Mouse (Mus musculus): ENCODE measurements around the gene Aebp2. TPM values are rescaled to one million over a fixed set of nuclear protein-coding genes. Genes with fewer than 3 reads are reported as not detected.

The Aebp2 gene
- total and polyA plus RNA-seq, 3 experiments: 25.9 to 42.0 (median 32.5) TPM

DNA sequence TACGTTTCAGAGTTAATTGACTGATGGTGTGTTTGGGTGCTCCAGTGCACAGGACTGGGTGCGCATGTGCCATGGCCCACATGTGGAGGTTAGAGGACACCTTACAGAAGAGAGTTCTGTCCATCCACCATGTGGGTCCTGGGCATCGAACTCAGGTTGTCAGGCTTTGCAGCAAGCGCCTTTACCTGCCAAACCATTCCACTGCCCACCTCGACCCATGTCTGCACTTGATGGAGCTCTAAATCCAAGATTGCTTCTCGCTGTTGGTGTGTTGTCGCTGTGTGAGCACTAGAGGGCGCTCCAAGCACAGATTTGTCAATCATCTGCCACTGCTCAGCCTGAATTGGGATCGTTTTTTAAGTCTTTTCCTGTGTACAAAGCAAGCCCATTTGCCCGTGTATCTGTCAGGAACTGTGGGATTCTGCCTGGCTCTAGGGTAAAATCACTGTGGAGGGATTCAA is 92.5 kb downstream of the Aebp2 start (continued):
- peak; percentile 88 for TF ChIP-seq RAD21 (IDR thresholded peaks at IDR 0.05; ENCODE audit: low read depth, low read length)
- TF ChIP-seq UBTF (IDR thresholded peaks at IDR 0.05; ENCODE audit: borderline replicate concordance, insufficient read depth, low read depth, low read length): no peak
- TF ChIP-seq GATA1 (IDR thresholded peaks at IDR 0.05; ENCODE audit: low read depth, low read length): no peak
- no peak for TF ChIP-seq USF1 (IDR thresholded peaks at IDR 0.05; ENCODE audit: low read depth, low read length)
- TF ChIP-seq NELFE (IDR thresholded peaks at IDR 0.05; ENCODE audit: low read depth, low read length): no peak
- no peak for TF ChIP-seq HCFC1 (IDR thresholded peaks at IDR 0.05; ENCODE audit: low read depth, low read length)
- TF ChIP-seq TAL1 (IDR thresholded peaks at IDR 0.05; ENCODE audit: low read length): no peak
- no peak for TF ChIP-seq CHD1 (IDR thresholded peaks at IDR 0.05; ENCODE audit: low read depth, low read length)
- TF ChIP-seq POLR2AphosphoS5 (IDR thresholded peaks at IDR 0.05; ENCODE audit: borderline replicate concordance, low read depth, low read length): no peak
- TF ChIP-seq MXI1 (IDR thresholded peaks at IDR 0.05; ENCODE audit: low read depth, low read length): no peak
- TF ChIP-seq JUND (IDR thresholded peaks at IDR 0.05; ENCODE audit: low read depth, low read length): no peak
- no peak for TF ChIP-seq MEF2A (IDR thresholded peaks at IDR 0.05; ENCODE audit: extremely low read depth, insufficient replicate concordance, low read depth, low read length, poor library complexity, severe bottlenecking)
- TF ChIP-seq RCOR1 (IDR thresholded peaks at IDR 0.05; ENCODE audit: low read depth, low read length): no peak
- TF ChIP-seq E2F4 (IDR thresholded peaks at IDR 0.05; ENCODE audit: borderline replicate concordance, low read depth, low read length): no peak

DNA sequence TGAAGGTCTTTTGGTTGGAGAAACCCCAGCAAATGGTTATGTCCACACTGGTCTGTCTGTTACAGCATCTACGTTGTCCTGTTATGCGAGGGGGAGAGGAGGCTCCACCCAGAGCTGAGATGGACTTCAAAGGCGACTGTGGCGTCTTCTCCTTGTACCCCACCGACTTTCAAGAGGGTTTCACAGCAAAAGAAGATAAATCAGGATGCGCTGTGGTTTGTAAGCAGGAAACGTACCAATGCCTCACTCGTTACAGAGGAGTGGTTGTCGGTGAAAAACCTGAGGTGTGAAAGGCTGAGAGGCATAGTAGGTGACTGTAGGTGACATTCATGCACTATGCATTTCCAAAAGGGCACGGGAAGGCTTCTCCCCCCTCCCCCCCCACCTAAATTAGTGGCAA is 99.6 kb downstream of the Aebp2 start:
- DNase-seq (ENCODE audit: low read depth, low spot score): no peak
- Histone ChIP-seq H3K4me3 (ENCODE audit: control insufficient read depth in 1 of 2, insufficient read depth in 1 of 2, low read depth in 2 of 2, low read length in 2 of 2) (no peak overlapping the region), H3K36me3 (ENCODE audit: control insufficient read depth in 1 of 2, insufficient read depth in 2 of 2, low read length in 2 of 2) (no peaks in the 10 kb centered on the region), H3K9me3 (replicated peaks; ENCODE audit: insufficient read depth, low read length) (no peaks in the 10 kb centered on the region), H3K27ac (ENCODE audit: control insufficient read depth, low read depth, low read length) (no peak overlapping the region), H3K79me2 (ENCODE audit: control insufficient read depth, insufficient read depth, low read length, poor library complexity) (no peaks in the 10 kb centered on the region), H3K27me3 (ENCODE audit: control insufficient read depth in 1 of 2, insufficient read depth in 2 of 2, low read length in 2 of 2) (no peaks in the 10 kb centered on the region; a peak in 1 of 4 replicates), H3K9ac (ENCODE audit: control insufficient read depth, low read depth, low read length, poor library complexity, severe bottlenecking) (no peak overlapping the region), H3K4me1 (ENCODE audit: control insufficient read depth in 1 of 2, insufficient read depth in 2 of 2, low read length in 2 of 2) (no peaks in the 10 kb centered on the region)
- TF ChIP-seq CTCF (IDR thresholded peaks at IDR 0.05 in 2 of 3, conservative IDR thresholded peaks at IDR 0.05 in 1 of 3; ENCODE audit: control insufficient read depth in 1 of 3, insufficient read depth in 1 of 3, low read depth in 2 of 3, low read length in 3 of 3, poor library complexity in 1 of 3, severe bottlenecking in 1 of 3): no peak
- no peak for TF ChIP-seq ZC3H11A (IDR thresholded peaks at IDR 0.05; ENCODE audit: low read depth, low read length)
- TF ChIP-seq ELF1 (IDR thresholded peaks at IDR 0.05; ENCODE audit: low read depth, low read length): no peak
- no peak for TF ChIP-seq E2F4 (IDR thresholded peaks at IDR 0.05; ENCODE audit: borderline replicate concordance, low read depth, low read length)
- TF ChIP-seq MYB (IDR thresholded peaks at IDR 0.05; ENCODE audit: low read depth, low read length): no peak
- no peak for TF ChIP-seq POLR2A (IDR thresholded peaks at IDR 0.05; ENCODE audit: control insufficient read depth in 1 of 2, insufficient read depth in 1 of 2, low read depth in 1 of 2, low read length in 2 of 2, poor library complexity in 1 of 2)
- no peak for TF ChIP-seq POLR2AphosphoS2 (IDR thresholded peaks at IDR 0.05; ENCODE audit: low read length)
- TF ChIP-seq UBTF (IDR thresholded peaks at IDR 0.05; ENCODE audit: borderline replicate concordance, insufficient read depth, low read depth, low read length): no peak
- TF ChIP-seq JUND (IDR thresholded peaks at IDR 0.05; ENCODE audit: low read depth, low read length): no peak
- no peak for TF ChIP-seq CHD1 (IDR thresholded peaks at IDR 0.05; ENCODE audit: low read depth, low read length)
- no peak for TF ChIP-seq BHLHE40 (IDR thresholded peaks at IDR 0.05; ENCODE audit: borderline replicate concordance, low read depth, low read length)
- TF ChIP-seq GATA1 (IDR thresholded peaks at IDR 0.05; ENCODE audit: low read depth, low read length): no peak
- no peak for TF ChIP-seq SIN3A (IDR thresholded peaks at IDR 0.05; ENCODE audit: low read length)

Other genes starting within 250 kb of the Aebp2 start
- 0.33 and 0.35 TPM in 2 replicates for gene Plekha5, start 198.6 kb upstream of the Aebp2 start, total RNA-seq (2012; rRNA removed)
- gene Plekha5, start 198.6 kb upstream of the Aebp2 start, polyA plus RNA-seq (2012; ENCODE audit: insufficient read depth in 1 of 2, insufficient read length in 2 of 2, low read depth in 1 of 2, low replicate concordance in 2 of 2, missing spikeins in 1 of 2): under 1 TPM in 1 of 2 experiments, not detected in 1; 0.24 TPM
- gene Gm11077, start 106.6 kb downstream of the Aebp2 start, total RNA-seq (2012; rRNA removed): not detected in 2 replicates
- not detected for gene Gm11077, start 106.6 kb downstream of the Aebp2 start, polyA plus RNA-seq (2012; ENCODE audit: insufficient read depth in 1 of 2, insufficient read length in 2 of 2, low read depth in 1 of 2, low replicate concordance in 2 of 2, missing spikeins in 1 of 2)

Data from MEL (cell line).